Mouse (Mus musculus) liver (tissue): Measurements from ENCODE around the gene Gm49336.

Experiments used
- DNase-seq: peaks from one replicate; pipeline ENCODE4 v3.0.0-alpha.2; 2020; ENCODE audit warnings: mixed read lengths

The Gm49336 gene

GRCm38 (mm10) chr14:60251281-60252003 is at the start of gene Gm49336, which contains the start of gene Nupl1:
Gm49336 (minus strand) TSS chr14:60251507.
Nupl1 (minus strand) TSS chr14:60251431.
- peak; percentile 98 for DNase-seq

DNA sequence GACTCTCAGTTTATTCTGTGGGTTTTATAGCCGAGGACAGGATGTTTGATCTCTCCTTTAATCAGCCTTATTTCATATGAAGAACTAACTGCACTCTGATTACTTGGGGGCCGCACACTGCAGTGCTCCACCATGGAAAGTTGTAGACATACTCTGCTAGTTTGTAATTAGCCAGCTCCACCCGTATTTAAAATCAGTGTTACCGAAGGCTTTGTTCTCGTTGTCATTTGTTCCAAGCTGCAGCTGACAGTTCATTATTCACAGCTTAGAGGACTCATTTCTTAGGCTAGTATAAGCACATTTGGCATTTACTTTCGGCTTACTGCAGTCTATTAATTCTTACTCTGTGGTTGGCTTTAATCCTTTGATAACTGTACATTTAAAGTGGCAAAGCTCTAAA is 49.7 kb upstream of the Gm49336 start:
- no peak for DNase-seq

GRCm38 (mm10) chr14:60300224-60300991 is 49.1 kb upstream of the Gm49336 start:
- no peak for DNase-seq

DNA sequence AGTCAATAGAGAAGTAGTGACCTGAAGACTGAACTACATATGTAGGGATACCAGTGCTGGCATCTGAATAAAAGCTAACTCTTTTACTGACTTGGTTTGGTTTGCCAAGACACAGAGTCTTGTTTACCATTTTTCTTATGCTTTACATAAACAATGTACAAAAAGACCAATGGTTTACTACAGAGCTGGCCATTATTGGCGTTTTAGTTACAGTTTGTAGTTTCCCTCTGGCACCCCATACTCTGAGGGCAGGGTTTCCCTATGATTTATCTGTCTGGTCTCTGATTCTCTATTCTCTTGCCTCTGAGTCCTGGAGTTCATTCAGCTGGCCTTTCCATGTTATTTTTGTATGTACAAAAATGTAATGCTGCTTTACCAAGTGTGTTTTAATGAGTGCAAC is 44.2 kb upstream of the Gm49336 start:
- DNase-seq = no peak

DNA sequence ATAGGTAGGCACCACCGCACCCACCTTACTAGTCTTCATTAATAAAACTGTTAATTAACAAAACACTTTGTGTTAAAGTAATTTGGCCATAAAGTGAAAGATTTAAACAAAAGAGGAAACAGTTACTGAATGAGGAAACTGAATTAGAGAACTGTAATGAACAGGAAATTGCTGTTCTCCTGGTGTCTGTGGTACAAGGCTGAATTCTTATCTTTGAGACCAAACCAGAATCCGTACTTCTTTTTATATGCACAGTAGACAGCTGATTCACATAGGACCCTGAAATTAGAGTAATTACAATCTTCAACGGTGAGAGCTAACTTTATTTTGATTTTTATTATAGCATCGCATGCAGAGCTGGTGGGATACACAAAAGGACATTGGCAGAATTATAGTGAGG is 39.1 kb upstream of the Gm49336 start:
- no peak for DNase-seq

DNA sequence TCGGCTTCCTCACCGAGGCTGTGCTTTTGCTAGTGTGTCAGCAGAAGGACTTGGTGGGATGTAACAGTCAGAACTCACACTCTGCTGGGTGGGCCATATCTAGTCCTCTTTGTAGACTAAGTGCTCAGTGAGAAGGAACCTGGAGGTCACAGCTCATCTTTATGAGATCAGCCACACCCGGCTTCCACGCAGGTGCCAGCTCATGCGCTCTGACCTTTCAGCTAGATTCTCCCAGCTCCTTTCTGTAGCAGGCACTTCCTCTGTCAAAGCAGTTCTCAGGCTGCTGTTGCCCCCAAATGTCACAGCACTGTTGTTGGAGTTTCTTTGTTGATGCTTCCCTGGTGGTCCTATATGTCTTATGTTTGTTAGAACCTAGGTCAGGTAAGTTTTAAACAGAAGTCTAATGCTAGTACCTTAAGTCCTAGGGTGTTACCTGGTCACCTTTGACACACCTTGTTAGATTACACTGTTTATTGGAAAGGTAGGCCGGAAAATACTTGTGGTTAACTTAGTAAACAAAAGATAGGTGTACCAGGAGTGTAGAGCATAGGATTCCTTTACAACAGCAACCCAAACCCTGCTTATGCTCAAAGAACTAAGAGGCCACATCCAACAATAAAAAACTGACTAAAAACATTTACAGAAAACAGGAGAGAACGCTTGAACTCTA is 35.0 kb upstream of the Gm49336 start:
- DNase-seq = no peak

GRCm38 (mm10) chr14:60275301-60276276 is 24.3 kb upstream of the Gm49336 start:
- no peak for DNase-seq

- DNase-seq = no peak
Measured at GRCm38 (mm10) chr14:60273346-60273745, 22.0 kb upstream of the Gm49336 start.

DNA sequence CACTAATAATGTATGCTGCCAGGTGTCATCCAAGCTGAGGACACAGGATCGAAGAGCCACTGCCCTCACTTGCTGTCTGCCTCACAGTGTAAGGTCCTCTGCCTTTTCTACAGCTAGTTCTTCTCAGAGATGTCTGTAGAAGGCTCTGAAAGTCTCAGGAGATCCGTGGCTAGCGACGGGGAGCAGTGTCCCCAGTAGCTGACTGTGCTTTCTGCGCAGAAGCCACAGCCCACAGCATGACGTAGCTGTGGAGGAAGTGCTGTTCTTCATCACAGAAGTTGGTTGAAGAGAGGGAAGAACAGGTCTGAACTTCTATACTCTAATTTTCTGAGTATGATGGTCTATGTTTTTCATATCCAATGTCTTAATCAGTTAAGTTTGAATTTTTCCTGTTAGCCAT is 18.0 kb upstream of the Gm49336 start:
- peak; percentile 21 for DNase-seq

- DNase-seq = peak; percentile 97
Measured at GRCm38 (mm10) chr14:60264990-60265876, 13.9 kb upstream of the Gm49336 start, which contains the start of gene Mtmr6. Mtmr6 (plus strand) TSS chr14:60265228.

DNA sequence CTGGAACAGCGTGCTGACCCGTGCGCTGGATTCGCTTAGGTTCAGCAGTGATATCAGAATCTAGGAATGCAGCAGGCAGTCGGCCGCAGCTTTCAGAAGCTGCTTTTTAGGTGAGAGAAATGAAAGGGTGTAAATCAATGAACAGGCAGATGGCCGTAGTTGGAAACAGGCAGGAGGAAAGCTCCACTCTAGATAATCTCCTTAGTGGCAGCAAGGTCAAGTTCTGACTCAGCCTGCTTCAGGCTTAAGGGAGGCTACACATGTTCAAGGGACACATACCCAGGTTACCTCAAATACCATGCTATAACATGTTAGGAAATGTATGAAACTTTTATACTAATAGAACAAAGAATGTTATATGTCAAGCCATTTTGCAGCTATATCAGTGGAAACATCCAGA is 11.0 kb upstream of the Gm49336 start:
- DNase-seq = no peak

GRCm38 (mm10) chr14:60257851-60258250 is 6.5 kb upstream of the Gm49336 start:
- no peak for DNase-seq

- peak; percentile 14 for DNase-seq
Measured at GRCm38 (mm10) chr14:60257101-60257500, 5.8 kb upstream of the Gm49336 start.

DNA sequence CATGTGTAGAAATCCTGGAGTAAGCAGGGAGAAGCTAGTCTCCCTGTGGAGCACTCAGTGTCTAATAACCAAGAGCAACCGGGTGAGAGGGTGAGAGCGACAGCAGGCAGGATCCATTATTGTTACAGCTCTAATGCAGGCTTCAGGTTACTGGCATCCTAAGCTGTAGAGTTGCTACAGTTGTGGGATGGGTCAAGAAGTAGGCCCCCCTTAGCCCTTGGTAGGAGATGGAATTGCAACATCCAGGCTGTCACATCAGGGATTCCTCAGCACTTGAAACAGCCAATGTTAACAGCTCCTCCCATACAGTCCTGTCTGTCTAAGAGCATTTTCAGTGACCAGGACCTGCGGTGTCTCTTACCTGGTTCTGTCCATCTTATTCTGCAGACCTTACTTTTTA is 5.0 kb upstream of the Gm49336 start:
- DNase-seq = no peak

GRCm38 (mm10) chr14:60254774-60255173 is 3.5 kb upstream of the Gm49336 start:
- no peak for DNase-seq

DNA sequence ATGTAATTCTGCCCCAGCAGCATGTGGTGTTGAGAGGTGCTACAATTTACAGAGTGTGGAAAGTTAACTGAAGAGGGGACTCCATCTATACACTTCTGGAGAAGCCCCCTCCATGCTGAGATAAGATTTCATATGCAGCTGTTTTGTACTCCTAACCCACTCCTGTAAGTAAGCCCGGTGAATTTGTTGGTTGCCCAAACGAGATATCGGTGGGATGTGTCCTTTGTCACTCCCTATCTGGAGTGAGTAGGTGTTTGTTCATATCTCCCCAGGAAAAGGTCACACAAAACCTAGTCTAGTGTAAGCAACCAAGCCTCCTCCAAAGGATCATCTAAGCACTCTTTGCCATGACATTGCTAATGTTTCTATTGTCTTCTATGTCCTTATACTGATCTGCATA is 2.2 kb upstream of the Gm49336 start:
- DNase-seq = no peak

GRCm38 (mm10) chr14:60252004-60253000 is 995 bp upstream of the Gm49336 start:
- DNase-seq = no peak

DNA sequence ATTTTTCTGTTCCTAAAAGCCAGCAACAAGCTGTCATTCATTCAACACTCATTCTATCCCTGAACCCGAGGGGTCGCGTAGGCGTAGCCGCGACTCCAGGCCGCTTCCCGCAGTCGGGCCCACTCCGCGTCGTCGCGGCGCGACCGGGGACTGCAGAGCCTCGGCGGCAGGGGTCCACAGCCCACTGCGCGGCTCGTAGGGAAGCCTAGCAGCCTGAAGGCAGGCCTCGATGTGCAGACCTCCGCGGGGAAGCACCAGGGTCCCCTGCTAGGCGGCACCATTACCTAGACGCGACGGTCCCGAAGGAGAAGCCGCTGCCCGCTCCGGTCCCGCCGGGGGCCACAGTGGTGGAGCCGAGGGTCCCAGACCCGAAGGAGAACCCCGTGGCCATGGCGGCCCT is 428 bp downstream of the Gm49336 start:
- DNase-seq = peak; percentile 64

DNA sequence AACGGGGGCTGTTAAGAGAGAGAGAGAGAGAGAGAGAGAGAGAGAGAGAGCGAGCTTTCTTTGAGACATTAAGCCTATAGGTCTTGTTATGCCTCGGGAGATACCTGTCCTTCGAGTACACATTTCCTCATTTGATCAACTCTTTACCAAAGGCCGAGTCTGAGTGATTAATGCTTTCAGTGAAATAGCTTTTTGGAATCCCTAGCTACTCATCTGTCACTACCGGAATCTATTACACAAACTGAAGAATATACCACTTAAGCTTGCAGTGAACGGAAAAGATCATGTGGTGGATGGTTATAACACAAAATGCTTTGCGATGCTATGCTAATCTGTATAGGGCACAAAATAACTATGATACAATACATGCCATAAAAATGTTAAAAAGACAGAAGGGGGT is 941 bp downstream of the Gm49336 start:
- no peak for DNase-seq

GRCm38 (mm10) chr14:60238551-60238950 is 12.8 kb downstream of the Gm49336 start:
- DNase-seq = no peak
